Mouse (Mus musculus) embryonic facial prominence, embryonic 13.5 days (tissue): ENCODE results near the gene Rai1. TPM values are rescaled to one million over a fixed set of nuclear protein-coding genes. Genes with fewer than 3 reads are reported as not detected.

Experiments
- ATAC-seq: fragments of 200-750 bp; cut with Nextera tagmentation; 2 replicates; pipeline ENCODE4 v1.8.0; 2017; ENCODE audit warnings: low read depth; ENCODE audit not compliant: insufficient number of reproducible peaks, insufficient read depth, low FRiP score, low TSS enrichment
- H3K27ac ChIP-seq: fragments of 300-500 bp; sonication (generic); 2 replicates; pipeline ENCODE4 v1.5.1; 2015; ENCODE audit warnings: moderate library complexity, mild to moderate bottlenecking, inconsistent platforms
- H3K27me3 ChIP-seq: fragments of 300-500 bp; sonication (generic); 2 replicates; pipeline ENCODE4 v1.6.1; 2015; ENCODE audit warnings: mild to moderate bottlenecking, inconsistent platforms
- H3K36me3 ChIP-seq: fragments of 300-500 bp; sonication (generic); 2 replicates; pipeline ENCODE4 v1.6.1; 2015; ENCODE audit warnings: mild to moderate bottlenecking, inconsistent platforms
- H3K4me1 ChIP-seq: fragments of 300-500 bp; sonication (generic); 2 replicates; pipeline ENCODE4 v1.6.1; 2015; ENCODE audit warnings: inconsistent platforms
- H3K4me2 ChIP-seq: fragments of 300-500 bp; sonication (generic); 2 replicates; pipeline ENCODE4 v1.6.1; 2015; ENCODE audit warnings: moderate library complexity, mild to moderate bottlenecking, inconsistent platforms
- H3K4me3 ChIP-seq: fragments of 300-500 bp; sonication (generic); 2 replicates; pipeline ENCODE4 v1.5.1; 2015; ENCODE audit warnings: mild to moderate bottlenecking, inconsistent platforms
- H3K9ac ChIP-seq: fragments of 300-500 bp; sonication (generic); 2 replicates; pipeline ENCODE4 v1.6.1; 2015; ENCODE audit warnings: mild to moderate bottlenecking, inconsistent platforms
- H3K9me3 ChIP-seq: fragments of 300-500 bp; sonication (generic); 2 replicates; pipeline ENCODE4 v1.6.1; 2016; ENCODE audit warnings: inconsistent platforms
- WGBS: fragments of 180-500 bp; shearing (Covaris S2); methylation state at CpG from one replicate; pipeline ENCODE4 v1.1.7; 2015; ENCODE audit warnings: mixed read lengths; 5-methylcytosine and 5-hydroxymethylcytosine counted together
- polyA plus RNA-seq: library from polyadenylated mRNA; unstranded; fragments of >200 nt; fragmentation: Nextera tagmentation; extraction: Ambion mirVana; gene quantifications from 2 replicates; pipeline ENCODE4 v1.2.1, GENCODE M21; 2015

Gene Rai1
- polyA plus RNA-seq, 1 experiment from 2014 or later, result 27.9 TPM

DNA sequence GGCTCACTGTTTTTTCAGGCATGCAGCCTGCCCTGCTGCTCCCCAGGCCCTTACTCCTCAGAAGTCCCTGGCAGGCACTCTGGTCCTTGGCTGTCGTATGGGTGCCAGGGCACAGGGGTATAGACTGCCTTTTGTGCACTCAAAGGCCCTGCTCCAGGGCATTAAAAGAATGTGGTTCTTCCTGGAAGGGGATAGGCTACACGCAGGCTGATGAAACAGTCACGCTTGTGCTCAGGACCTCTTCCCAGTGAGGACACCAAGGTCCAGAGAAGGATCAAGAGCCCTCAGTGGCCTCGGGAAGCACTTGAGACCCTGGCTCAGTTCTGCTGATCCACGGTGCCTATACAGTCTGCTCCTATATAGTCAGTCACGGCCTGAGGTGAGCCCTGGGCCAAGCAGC, 108.5 kb downstream of the Rai1 start:
- H3K9me3 ChIP-seq, result no peaks in the 10 kb centered on the region
- no peaks in the 10 kb centered on the region for H3K27me3 ChIP-seq
- no peak overlapping the region for H3K4me3 ChIP-seq
- peak overlapping the region; percentile 44; the same call in 1 of the 2 replicates for H3K9ac ChIP-seq
- 58% methylated on average over 6 of the region's 6 CpGs for WGBS
- ATAC-seq, result no peak
- H3K4me2 ChIP-seq, result no peak overlapping the region
- no peak overlapping the region; the same call in 1 of the 2 replicates for H3K27ac ChIP-seq
- H3K36me3 ChIP-seq, result peaks cover 22% of the 10 kb centered on the region
- H3K4me1 ChIP-seq, result peaks cover 64% of the 10 kb centered on the region

DNA sequence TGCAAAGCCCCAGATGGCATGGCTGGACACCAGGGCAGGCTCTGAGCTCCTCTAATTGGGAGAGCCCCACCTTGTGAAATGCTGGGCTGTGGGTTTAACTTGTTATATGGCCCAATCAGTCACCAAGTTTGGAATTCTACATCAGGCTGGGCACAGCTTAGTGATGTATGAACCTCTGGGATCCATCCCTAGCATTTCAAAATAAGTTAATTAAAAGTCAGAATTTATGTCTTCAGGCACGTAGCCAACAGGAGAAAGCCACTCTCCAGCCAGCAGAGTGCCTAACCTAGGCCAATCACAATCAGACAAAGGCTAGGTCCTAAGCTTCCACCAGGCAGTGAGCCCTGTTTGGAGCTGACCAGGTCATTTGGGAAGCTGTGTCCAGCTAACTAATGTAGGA, 111.9 kb downstream of the Rai1 start:
- no peak overlapping the region for H3K27ac ChIP-seq
- no peak overlapping the region for H3K4me3 ChIP-seq
- H3K27me3 ChIP-seq, result no peaks in the 10 kb centered on the region
- no peak for ATAC-seq
- H3K9me3 ChIP-seq, result no peaks in the 10 kb centered on the region
- H3K36me3 ChIP-seq, result peaks cover 27% of the 10 kb centered on the region
- H3K4me2 ChIP-seq, result no peak overlapping the region
- peaks cover 56% of the 10 kb centered on the region for H3K4me1 ChIP-seq
- H3K9ac ChIP-seq, result no peak overlapping the region
- WGBS, result 83% methylated on average over 1 of the region's 1 CpGs

GRCm38 (mm10) chr11:60217467-60217866, 112.7 kb downstream of the Rai1 start:
- Histone ChIP-seq H3K27ac (no peak overlapping the region), H3K36me3 (peaks cover 27% of the 10 kb centered on the region), H3K9ac (no peak overlapping the region), H3K9me3 (no peaks in the 10 kb centered on the region), H3K27me3 (no peaks in the 10 kb centered on the region), H3K4me3 (no peak overlapping the region), H3K4me2 (no peak overlapping the region), H3K4me1 (peaks cover 55% of the 10 kb centered on the region)
- ATAC-seq, result no peak
- 92% methylated on average over 7 of the region's 7 CpGs for WGBS

GRCm38 (mm10) chr11:60219609-60220008, 114.8 kb downstream of the Rai1 start:
- no peak for ATAC-seq
- WGBS, result 37% methylated on average over 8 of the region's 8 CpGs
- Histone ChIP-seq H3K4me1 (peaks cover 49% of the 10 kb centered on the region), H3K4me2 (peak overlapping the region; percentile 70), H3K27ac (peak overlapping the region; percentile 81; the same call in 1 of the 2 replicates), H3K9ac (peak overlapping the region; percentile 85), H3K9me3 (no peaks in the 10 kb centered on the region), H3K36me3 (peaks cover 27% of the 10 kb centered on the region), H3K27me3 (no peaks in the 10 kb centered on the region), H3K4me3 (peak overlapping the region; percentile 71)

DNA sequence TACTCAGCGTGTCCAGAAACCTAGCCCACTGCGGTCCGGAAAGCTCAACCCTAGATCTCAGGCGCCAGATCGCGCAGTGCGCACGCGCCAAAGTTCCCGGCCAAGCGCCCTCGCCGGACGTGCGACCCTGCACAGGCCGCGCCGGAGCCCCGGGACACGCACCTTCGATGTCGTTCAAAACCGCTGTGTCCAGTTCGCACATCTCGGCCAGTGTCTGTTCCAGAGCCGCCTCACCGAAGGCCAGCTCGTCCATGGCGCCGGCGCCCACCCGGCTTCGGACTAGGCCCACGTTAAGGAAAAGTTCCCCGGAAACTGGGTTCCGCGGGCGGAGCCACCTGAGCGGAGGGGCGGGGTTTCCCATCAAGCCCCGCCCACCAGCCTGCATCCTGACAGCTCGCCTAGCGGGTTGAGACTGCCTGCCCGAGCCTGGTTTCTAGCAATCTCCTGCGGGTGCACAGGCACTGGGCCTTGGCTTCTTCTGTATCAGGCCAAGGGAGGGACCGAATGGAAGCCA, 115.5 kb downstream of the Rai1 start:
- peak; percentile 59; the same call in 1 of the 2 replicates for ATAC-seq
- peak overlapping the region; percentile 85 for H3K9ac ChIP-seq
- peak overlapping the region; percentile 70 for H3K4me2 ChIP-seq
- peaks cover 49% of the 10 kb centered on the region for H3K4me1 ChIP-seq
- H3K36me3 ChIP-seq, result peaks cover 27% of the 10 kb centered on the region
- WGBS, result under 1% methylated on average over 46 of the region's 46 CpGs
- H3K27ac ChIP-seq, result peak overlapping the region; percentile 81
- H3K4me3 ChIP-seq, result peak overlapping the region; percentile 71
- H3K9me3 ChIP-seq, result no peaks in the 10 kb centered on the region
- H3K27me3 ChIP-seq, result no peaks in the 10 kb centered on the region

- Histone ChIP-seq H3K27me3 (no peaks in the 10 kb centered on the region), H3K4me2 (no peak overlapping the region), H3K27ac (no peak overlapping the region), H3K36me3 (peaks cover 17% of the 10 kb centered on the region), H3K4me1 (peaks cover 41% of the 10 kb centered on the region), H3K9ac (no peak overlapping the region), H3K4me3 (no peak overlapping the region), H3K9me3 (no peaks in the 10 kb centered on the region)
- no peak for ATAC-seq
- 74% methylated on average over 6 of the region's 6 CpGs for WGBS
These were observed 116.6 kb downstream of the Rai1 start for GRCm38 (mm10) chr11:60221425-60221824.

DNA sequence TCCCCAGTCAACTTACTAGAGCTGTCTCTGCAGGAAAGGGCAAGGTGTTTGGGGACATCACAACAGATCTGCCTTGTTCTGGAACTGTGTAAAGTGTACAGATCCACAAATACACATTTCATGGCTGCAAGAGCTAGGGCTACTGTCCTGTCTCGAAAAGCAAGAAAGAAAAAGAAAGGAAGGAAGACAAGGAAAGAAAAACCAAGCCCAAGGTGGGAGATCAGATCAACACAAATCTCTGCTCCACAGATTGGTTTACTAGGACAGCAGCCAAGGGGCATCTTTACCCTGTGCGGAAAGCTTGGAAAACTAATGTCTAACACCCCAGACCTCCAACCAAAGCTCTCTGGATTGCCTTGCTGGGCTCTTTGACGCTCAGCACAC, 117.3 kb downstream of the Rai1 start:
- 54% methylated on average over 3 of the region's 3 CpGs for WGBS
- no peak overlapping the region for H3K27ac ChIP-seq
- no peaks in the 10 kb centered on the region for H3K27me3 ChIP-seq
- peaks cover 39% of the 10 kb centered on the region for H3K4me1 ChIP-seq
- ATAC-seq, result no peak
- no peaks in the 10 kb centered on the region for H3K9me3 ChIP-seq
- H3K4me2 ChIP-seq, result peak overlapping the region; percentile 77
- peaks cover 15% of the 10 kb centered on the region for H3K36me3 ChIP-seq
- H3K9ac ChIP-seq, result peak overlapping the region; percentile 68; the same call in 1 of the 2 replicates
- H3K4me3 ChIP-seq, result peak overlapping the region; percentile 44

- H3K36me3 ChIP-seq, result peaks cover 12% of the 10 kb centered on the region
- H3K4me3 ChIP-seq, result peak within 1 kb of the TSS; percentile 44
- peak within 1 kb of the TSS; percentile 68 for H3K9ac ChIP-seq
- peak; percentile 62; the same call in 1 of the 2 replicates for ATAC-seq
- no peaks in the 10 kb centered on the region for H3K27me3 ChIP-seq
- peaks cover 39% of the 10 kb centered on the region for H3K4me1 ChIP-seq
- WGBS, result 4% methylated on average over 46 of the region's 46 CpGs
- H3K4me2 ChIP-seq, result peak within 1 kb of the TSS; percentile 77
- no peaks in the 10 kb centered on the region for H3K9me3 ChIP-seq
- peak within 1 kb of the TSS; percentile 67 for H3K27ac ChIP-seq
These were observed 117.8 kb downstream of the Rai1 start, which contains the start of gene Srebf1 for GRCm38 (mm10) chr11:60222469-60223236. Srebf1 (minus strand) TSS chr11:60222581.

GRCm38 (mm10) chr11:60224676-60225075, 119.9 kb downstream of the Rai1 start:
- H3K36me3 ChIP-seq, result peaks cover 11% of the 10 kb centered on the region
- 48% methylated on average over 4 of the region's 4 CpGs for WGBS
- H3K9me3 ChIP-seq, result no peaks in the 10 kb centered on the region
- no peak overlapping the region for H3K4me3 ChIP-seq
- ATAC-seq, result no peak
- H3K4me2 ChIP-seq, result no peak overlapping the region
- no peaks in the 10 kb centered on the region for H3K27me3 ChIP-seq
- no peak overlapping the region for H3K27ac ChIP-seq
- H3K4me1 ChIP-seq, result peaks cover 24% of the 10 kb centered on the region
- H3K9ac ChIP-seq, result no peak overlapping the region

GRCm38 (mm10) chr11:60225874-60226273, 121.1 kb downstream of the Rai1 start:
- Histone ChIP-seq H3K4me3 (no peak overlapping the region), H3K27ac (no peak overlapping the region), H3K9ac (no peak overlapping the region), H3K27me3 (no peaks in the 10 kb centered on the region), H3K36me3 (peaks cover 11% of the 10 kb centered on the region), H3K4me2 (no peak overlapping the region), H3K9me3 (no peaks in the 10 kb centered on the region), H3K4me1 (peaks cover 28% of the 10 kb centered on the region)
- WGBS, result 58% methylated on average over 1 of the region's 1 CpGs
- no peak for ATAC-seq

- H3K4me1 ChIP-seq, result peaks cover 25% of the 10 kb centered on the region
- ATAC-seq, result no peak
- H3K4me3 ChIP-seq, result no peak overlapping the region
- H3K27ac ChIP-seq, result no peak overlapping the region
- WGBS, result 64% methylated on average over 3 of the region's 3 CpGs
- no peak overlapping the region for H3K9ac ChIP-seq
- H3K27me3 ChIP-seq, result no peaks in the 10 kb centered on the region
- H3K9me3 ChIP-seq, result no peaks in the 10 kb centered on the region
- no peak overlapping the region for H3K4me2 ChIP-seq
- peaks cover 11% of the 10 kb centered on the region for H3K36me3 ChIP-seq
These were observed 123.7 kb downstream of the Rai1 start for GRCm38 (mm10) chr11:60228525-60228924.

- Histone ChIP-seq H3K4me3 (no peak overlapping the region), H3K36me3 (peaks cover 11% of the 10 kb centered on the region), H3K4me2 (no peak overlapping the region), H3K9ac (no peak overlapping the region), H3K27me3 (no peaks in the 10 kb centered on the region), H3K4me1 (peaks cover 25% of the 10 kb centered on the region), H3K27ac (no peak overlapping the region), H3K9me3 (no peaks in the 10 kb centered on the region)
- 63% methylated on average over 13 of the region's 13 CpGs for WGBS
- ATAC-seq, result no peak
These were observed 125.0 kb downstream of the Rai1 start for GRCm38 (mm10) chr11:60229821-60230220.
